Mouse (Mus musculus) small intestine, adult 2 months (tissue): ENCODE results near the gene Trim34b.

Source experiments
- CTCF ChIP-seq: fragments of 200-500 bp; IDR thresholded peaks from 2 replicates; pipeline ENCODE4 v1.5.1; 2012; ENCODE audit warnings: low read depth, mild to moderate bottlenecking, control low read depth, inconsistent platforms, low read length, moderate library complexity, mixed read lengths; ENCODE audit not compliant: insufficient replicate concordance, insufficient read length; ENCODE audit errors: extremely low read depth
- POLR2A ChIP-seq: fragments of 200-500 bp; IDR thresholded peaks from 2 replicates; pipeline ENCODE4 v1.6.1; 2012; ENCODE audit warnings: low read depth, mild to moderate bottlenecking, control low read depth, inconsistent platforms, low read length, moderate library complexity

GRCm38 (mm10) chr7:104352717-104353599 lies 23.7 kb downstream of the Trim34b start, which contains the start of gene Trim12c:
- TF ChIP-seq CTCF = no peak
- TF ChIP-seq POLR2A = peak; percentile 37; the same call in 1 of the 2 replicates
